Mouse (Mus musculus) inflammation-experienced regulatory T-cells, adult 16 weeks (primary cell): Measurements from ENCODE around the gene Fars2. TPM values are rescaled to one million over a fixed set of nuclear protein-coding genes. Genes with fewer than 3 reads are reported as not detected.

Experiments
- polyA plus RNA-seq: library from polyadenylated mRNA; unstranded; fragments of 100-300 nt; shearing (Covaris generic); gene quantifications from one replicate; pipeline ENCODE4 v1.2.1, GENCODE M21; 2017

Fars2 gene
- 37.8 TPM for polyA plus RNA-seq

DNA sequence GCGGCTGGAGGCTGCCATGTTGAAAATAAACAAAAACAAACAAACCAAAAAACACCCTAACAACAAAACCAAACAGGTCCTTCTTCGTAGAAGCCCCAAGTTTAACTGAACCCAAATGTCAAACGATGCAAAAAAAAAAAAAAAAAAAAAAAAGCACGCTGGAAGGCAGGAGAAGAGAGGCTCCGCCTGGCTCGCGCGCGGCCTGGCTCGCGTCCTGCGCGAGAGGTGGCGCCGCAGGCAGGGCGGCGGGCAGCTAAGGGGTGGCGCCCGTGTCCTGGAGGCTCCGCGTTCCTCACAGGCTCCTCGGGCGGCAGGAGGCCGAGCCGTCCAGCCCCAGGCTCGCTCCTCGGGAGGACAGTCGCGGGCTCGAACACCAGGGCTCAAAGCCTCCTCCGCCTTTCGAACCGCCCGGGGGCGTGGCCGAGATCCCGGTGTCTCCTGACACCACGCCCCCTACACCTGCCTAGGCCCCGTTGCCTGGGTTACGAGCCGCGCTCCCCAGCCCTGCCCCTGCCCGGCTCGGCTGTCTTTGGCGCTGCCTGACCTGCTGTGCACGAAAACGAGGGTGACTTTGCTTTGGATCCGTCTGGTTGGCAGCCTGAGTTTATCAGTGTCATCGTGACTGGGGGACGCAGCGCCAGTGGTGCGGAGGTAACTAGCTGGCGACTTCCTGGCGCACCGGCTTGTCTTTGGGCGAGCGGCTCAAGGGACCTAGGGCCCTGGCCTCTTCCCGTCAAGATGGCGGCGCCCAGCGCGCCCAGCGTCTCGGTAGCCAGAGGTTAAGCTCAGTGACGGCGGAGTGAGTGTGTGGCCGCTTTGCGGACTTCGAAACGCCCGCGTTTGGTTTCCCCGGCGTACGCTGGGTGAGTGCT, at the start of gene Fars2, which contains the start of gene Lyrm4:
TSS of gene Fars2 (plus strand) at position 270 of the 872 bp plus-strand sequence.
TSS of gene Lyrm4 (minus strand) at position 384 of the 872 bp plus-strand sequence.

DNA sequence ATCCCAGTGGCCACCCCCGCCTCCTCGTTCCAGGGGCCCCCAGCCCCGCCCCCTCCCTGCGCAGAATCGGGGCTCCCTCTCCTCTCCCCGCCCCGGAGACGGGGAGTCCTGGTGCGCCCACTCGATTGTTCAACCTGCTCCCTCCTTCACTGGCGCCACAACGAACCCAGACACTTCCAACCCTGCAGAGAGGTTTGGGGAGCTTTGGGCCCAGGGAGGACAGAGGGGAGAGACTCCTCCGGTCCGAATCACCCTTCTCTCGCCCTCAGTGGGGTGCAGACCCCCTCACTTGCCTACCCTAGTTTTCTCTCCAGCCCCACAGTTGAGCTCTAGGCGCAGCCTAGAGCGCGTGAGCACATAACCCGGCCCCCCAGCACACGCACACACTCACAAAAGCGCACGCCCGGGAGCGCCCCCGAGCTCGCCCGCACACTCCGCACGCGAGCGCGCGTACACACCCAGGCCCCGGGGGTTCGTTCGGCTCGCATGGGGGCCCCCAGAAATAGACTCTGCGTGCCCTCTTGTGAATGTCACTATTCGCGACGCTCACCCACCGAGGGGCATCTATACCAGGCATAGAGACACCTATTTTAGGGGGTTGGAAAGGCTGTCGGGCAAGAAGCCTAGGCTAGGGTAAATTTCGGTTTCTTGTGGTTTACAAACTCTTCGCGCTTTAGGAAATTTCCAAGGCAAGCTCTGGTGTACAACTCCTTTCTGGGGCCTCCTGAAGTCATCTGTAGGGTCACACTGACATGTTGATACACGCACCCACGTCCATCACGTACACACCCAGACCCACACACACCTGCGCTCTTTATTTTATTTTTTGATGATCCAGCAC, 617.7 kb downstream of the Fars2 start, which contains the start of gene Nrn1:
TSS of gene Nrn1 (minus strand) at position 401 of the 841 bp plus-strand sequence.

Other genes starting within 250 kb of the Fars2 start
- gene Rpp40, start 211.1 kb upstream of the Fars2 start, polyA plus RNA-seq = 14.7 TPM
- gene Ppp1r3g, start 158.6 kb upstream of the Fars2 start, polyA plus RNA-seq = not detected
- 6.2 TPM for gene Lyrm4, start 114 bp downstream of the Fars2 start, polyA plus RNA-seq